Mouse (Mus musculus): ENCODE measurements around the gene Vmn1r122. TPM values are rescaled to one million over a fixed set of nuclear protein-coding genes. Genes with fewer than 3 reads are reported as not detected.
"Not testable (repeated sequence)": the region's sequence is repeated elsewhere in the genome, so short reads cannot be mapped to it uniquely, and the experiment has no call there.

Gene Vmn1r122
- not detected in 2 replicates for polyA plus RNA-seq (2012; rRNA removed)

DNA sequence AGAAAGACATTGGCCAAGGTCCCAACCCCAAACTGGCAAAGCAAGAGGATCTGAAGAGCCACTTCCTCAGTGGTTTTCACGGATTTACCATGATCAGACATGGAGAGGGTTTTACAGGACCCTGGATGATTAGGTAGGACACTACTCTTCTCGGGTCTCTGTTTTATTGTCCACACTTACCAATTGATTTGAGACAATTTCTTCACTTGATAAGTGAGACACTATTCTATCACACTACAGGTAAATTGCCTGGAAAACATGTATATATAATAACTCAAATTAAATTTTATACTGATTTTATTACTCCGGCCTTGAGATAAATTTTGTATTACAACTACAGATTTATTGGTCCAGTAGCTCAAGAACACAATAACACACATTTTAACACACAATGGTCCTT is at the start of gene Vmn1r122:
TSS of gene Vmn1r122 (minus strand) at position 101 of the 400 bp plus-strand sequence.
- not testable (repeated sequence) for DNase-seq (ENCODE audit: low spot score)

DNA sequence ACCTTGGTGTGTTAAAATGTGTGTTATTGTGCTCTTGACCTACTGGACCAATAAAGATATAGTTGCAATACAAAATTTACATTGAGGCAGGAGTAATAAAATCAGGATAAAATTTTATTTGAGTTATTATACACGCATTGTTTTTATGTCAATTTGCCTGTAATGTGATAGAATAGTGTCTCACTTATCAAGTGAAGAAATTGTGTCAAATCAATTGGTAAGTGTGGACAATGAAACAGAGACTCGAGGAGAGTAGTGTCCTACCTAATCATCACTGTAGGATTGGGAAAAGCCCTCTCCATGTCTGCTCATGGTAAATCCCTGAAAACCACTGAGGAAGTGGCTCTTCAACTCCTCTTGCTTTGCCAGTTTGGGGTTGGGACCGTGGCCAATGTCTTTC is 28.0 kb upstream of the Vmn1r122 start, which contains the start of gene Vmn1r123:
TSS of gene Vmn1r123 (plus strand) at position 301 of the 400 bp plus-strand sequence.
- DNase-seq (ENCODE audit: low spot score), result not testable (repeated sequence)

DNA sequence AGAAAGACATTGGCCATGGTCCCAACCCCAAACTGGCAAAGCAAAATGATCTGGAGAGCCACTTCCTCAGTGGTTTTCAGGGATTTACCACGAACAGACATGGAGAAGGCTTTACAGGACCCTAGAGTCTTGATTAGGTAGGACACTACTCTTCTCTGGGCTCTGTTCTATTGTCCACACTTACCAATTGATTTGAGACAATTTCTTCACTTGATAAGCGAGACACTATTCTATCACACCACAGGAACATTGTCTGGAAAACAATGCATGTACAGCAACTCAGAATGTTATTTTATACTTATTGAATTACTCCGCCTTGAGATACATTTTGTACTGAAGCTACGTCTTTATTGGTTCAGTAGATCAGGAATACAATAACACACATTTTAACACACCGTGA is 35.5 kb downstream of the Vmn1r122 start, which contains the start of gene Vmn1r121:
TSS of gene Vmn1r121 (minus strand) at position 101 of the 400 bp plus-strand sequence.
- DNase-seq (ENCODE audit: low spot score), result not testable (repeated sequence)

Other genes starting within 250 kb of the Vmn1r122 start
- not detected in 2 replicates for gene Vmn1r118, start 221.8 kb downstream of the Vmn1r122 start, polyA plus RNA-seq (2012; rRNA removed)
- not detected in 2 replicates for gene Vmn1r119, start 121.7 kb downstream of the Vmn1r122 start, polyA plus RNA-seq (2012; rRNA removed)
- gene Vmn1r120, start 80.3 kb downstream of the Vmn1r122 start, polyA plus RNA-seq (2012; rRNA removed), result not detected in 2 replicates
- gene Vmn1r121, start 35.6 kb downstream of the Vmn1r122 start, polyA plus RNA-seq (2012; rRNA removed), result not detected in 2 replicates
- gene Vmn1r123, start 28.1 kb upstream of the Vmn1r122 start, polyA plus RNA-seq (2012; rRNA removed), result not detected in 2 replicates
- not detected in 2 replicates for gene Gm5157, start 56.3 kb upstream of the Vmn1r122 start, polyA plus RNA-seq (2012; rRNA removed)
- not detected in 2 replicates for gene Vmn1r124, start 126.5 kb upstream of the Vmn1r122 start, polyA plus RNA-seq (2012; rRNA removed)
- not detected in 2 replicates for gene Vmn1r125, start 138.1 kb upstream of the Vmn1r122 start, polyA plus RNA-seq (2012; rRNA removed)
- gene Vmn1r126, start 167.3 kb upstream of the Vmn1r122 start, polyA plus RNA-seq (2012; rRNA removed), result not detected in 2 replicates
- gene Vmn1r127, start 185.7 kb upstream of the Vmn1r122 start, polyA plus RNA-seq (2012; rRNA removed), result not detected in 2 replicates
- gene Vmn1r128, start 215.2 kb upstream of the Vmn1r122 start, polyA plus RNA-seq (2012; rRNA removed), result not detected in 2 replicates
- gene Vmn1r129, start 227.2 kb upstream of the Vmn1r122 start, polyA plus RNA-seq (2012; rRNA removed), result not detected in 2 replicates